Mouse (Mus musculus) midbrain, embryonic 16.5 days (tissue): ENCODE results near the gene Arhgap9. TPM values are rescaled to one million over a fixed set of nuclear protein-coding genes. Genes with fewer than 3 reads are reported as not detected.

Experiments
- ATAC-seq: fragments of 200-750 bp; cut with Nextera tagmentation; 2 replicates; pipeline ENCODE4 v1.8.0; 2017; ENCODE audit warnings: moderate TSS enrichment
- H3K27ac ChIP-seq: fragments of 300-500 bp; sonication (generic); 2 replicates; pipeline ENCODE4 v1.5.1; 2014; ENCODE audit warnings: mild to moderate bottlenecking, low read length, mixed read lengths
- H3K27me3 ChIP-seq: fragments of 300-500 bp; sonication (generic); 2 replicates; pipeline ENCODE4 v1.6.1; 2014; ENCODE audit warnings: low read depth, low read length, mixed read lengths; ENCODE audit not compliant: control insufficient read depth, insufficient read depth
- H3K36me3 ChIP-seq: fragments of 300-500 bp; sonication (generic); 2 replicates; pipeline ENCODE4 v1.6.1; 2014; ENCODE audit warnings: mild to moderate bottlenecking, low read length, moderate library complexity, mixed read lengths; ENCODE audit not compliant: control insufficient read depth, insufficient read depth
- H3K4me1 ChIP-seq: fragments of 300-500 bp; sonication (generic); 2 replicates; pipeline ENCODE4 v1.6.1; 2014; ENCODE audit warnings: mild to moderate bottlenecking, low read length, mixed read lengths; ENCODE audit not compliant: control insufficient read depth, insufficient read depth
- H3K4me2 ChIP-seq: fragments of 300-500 bp; sonication (generic); 2 replicates; pipeline ENCODE4 v1.6.1; 2014; ENCODE audit warnings: mild to moderate bottlenecking, low read length, mixed read lengths
- H3K4me3 ChIP-seq: fragments of 300-500 bp; sonication (generic); 2 replicates; pipeline ENCODE4 v1.5.1; 2014; ENCODE audit warnings: low read depth, mild to moderate bottlenecking, low read length, moderate library complexity, mixed read lengths
- H3K9ac ChIP-seq: fragments of 300-500 bp; sonication (generic); 2 replicates; pipeline ENCODE4 v1.6.1; 2014; ENCODE audit warnings: low read depth, low read length, mixed read lengths
- H3K9me3 ChIP-seq: fragments of 300-500 bp; sonication (generic); replicated peaks from 2 replicates; pipeline ENCODE4 v1.6.1; 2014; ENCODE audit warnings: mild to moderate bottlenecking, low read length, mixed read lengths; ENCODE audit not compliant: control insufficient read depth, poor library complexity, severe bottlenecking
- WGBS: fragments of 180-500 bp; shearing (Covaris S2); extraction: QIAGEN DNeasy Blood & Tissue Kit; methylation state at CpG from one replicate; pipeline ENCODE4 v1.1.7; 2014; 5-methylcytosine and 5-hydroxymethylcytosine counted together
- polyA plus RNA-seq: library from polyadenylated mRNA; unstranded; fragments of >200 nt; fragmentation: Nextera tagmentation; extraction: Ambion mirVana; gene quantifications from 2 replicates; pipeline ENCODE4 v1.2.1, GENCODE M21; 2015

The Arhgap9 gene
- polyA plus RNA-seq, 1 experiment from 2014 or later, result 0.75 TPM

DNA sequence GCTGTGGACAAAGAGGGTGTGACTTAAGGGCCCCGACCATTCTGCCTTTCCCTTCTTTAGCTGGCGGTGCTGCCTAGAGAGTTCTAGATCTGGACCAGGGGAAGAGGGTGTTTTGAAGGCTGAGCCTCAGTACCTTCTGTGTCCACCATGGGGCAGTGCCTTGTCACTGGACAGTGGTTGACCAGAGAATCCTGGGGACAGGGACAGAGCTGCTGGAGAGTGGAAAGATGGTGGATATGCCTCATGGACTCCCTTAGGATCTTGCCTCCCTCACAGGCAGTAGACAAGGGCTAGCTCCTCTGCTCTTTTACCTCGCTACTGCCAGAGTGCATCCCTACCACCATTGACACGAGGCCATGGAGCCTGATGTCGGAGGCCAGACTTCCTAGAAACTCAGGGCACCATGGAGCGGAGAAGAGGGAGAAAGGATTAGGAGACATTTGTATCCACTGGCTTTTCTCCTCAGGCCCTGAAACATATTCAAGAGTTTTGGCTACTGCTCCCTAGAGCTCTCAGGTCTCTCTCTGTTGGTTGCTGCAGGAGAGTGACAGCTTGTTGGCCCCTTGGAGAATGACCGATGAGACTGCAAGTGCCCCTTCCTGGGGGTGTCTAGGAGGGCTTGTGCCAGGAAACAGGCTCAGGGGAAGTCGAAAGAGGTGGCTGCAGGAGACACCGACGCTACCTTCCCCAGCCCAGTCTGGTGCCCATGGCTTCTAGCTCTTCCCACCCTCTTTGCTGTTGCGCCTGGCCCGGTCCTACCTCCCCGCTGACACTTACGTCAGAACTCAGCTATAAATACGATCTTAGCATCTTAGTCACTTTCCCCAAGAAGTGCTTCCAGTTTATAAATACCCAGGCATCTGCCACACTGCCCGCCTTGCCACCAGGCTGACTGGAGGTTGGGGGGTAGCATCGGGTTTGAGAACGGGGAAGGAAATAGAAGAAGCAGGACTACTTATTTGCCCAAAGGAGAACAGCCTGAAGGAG lies 32.4 kb downstream of the Arhgap9 start, which contains the start of gene Inhbe:
Gene Inhbe, minus strand, starts transcription at position 503 of the 987 bp plus-strand sequence.
- H3K4me2 ChIP-seq, result no peak within 1 kb of the TSS
- 88% methylated on average over 18 of the region's 18 CpGs for WGBS
- H3K27ac ChIP-seq, result no peak within 1 kb of the TSS
- H3K9ac ChIP-seq, result no peak within 1 kb of the TSS
- no peaks in the 10 kb centered on the region for H3K27me3 ChIP-seq
- no peaks in the 10 kb centered on the region for H3K9me3 ChIP-seq
- no peaks in the 10 kb centered on the region for H3K36me3 ChIP-seq
- no peak for ATAC-seq
- 0 out of 2 replicates have a peak, but pooled peaks cover 3% of the 10 kb centered on the region for H3K4me1 ChIP-seq
- no peak within 1 kb of the TSS for H3K4me3 ChIP-seq

DNA sequence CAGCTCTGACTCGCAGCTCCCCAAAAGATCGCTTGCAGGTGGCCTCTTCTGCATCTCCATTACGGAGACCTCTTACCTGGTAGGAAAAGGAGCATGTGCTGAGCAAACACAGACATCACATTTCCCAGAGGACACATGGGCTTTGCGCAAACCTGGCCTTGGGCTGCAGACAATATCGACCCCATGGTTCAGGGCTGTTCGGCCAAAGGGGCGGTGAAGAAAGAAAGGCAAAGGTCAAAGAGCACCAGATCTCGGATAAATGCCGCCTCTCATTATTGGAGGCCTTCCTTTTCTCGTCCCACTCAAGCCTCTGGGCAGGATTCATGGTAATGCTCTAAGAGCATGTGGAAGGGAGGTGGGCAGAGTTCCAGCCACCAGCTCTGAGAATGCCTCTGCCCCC lies 33.6 kb downstream of the Arhgap9 start:
- H3K9ac ChIP-seq, result no peak overlapping the region
- H3K4me2 ChIP-seq, result no peak overlapping the region
- H3K9me3 ChIP-seq, result no peaks in the 10 kb centered on the region
- H3K27me3 ChIP-seq, result no peaks in the 10 kb centered on the region
- 0 out of 2 replicates have a peak, but pooled peaks cover 3% of the 10 kb centered on the region for H3K4me1 ChIP-seq
- WGBS, result 52% methylated on average over 10 of the region's 10 CpGs
- no peak for ATAC-seq
- H3K4me3 ChIP-seq, result no peak overlapping the region
- no peaks in the 10 kb centered on the region for H3K36me3 ChIP-seq
- no peak overlapping the region for H3K27ac ChIP-seq

DNA sequence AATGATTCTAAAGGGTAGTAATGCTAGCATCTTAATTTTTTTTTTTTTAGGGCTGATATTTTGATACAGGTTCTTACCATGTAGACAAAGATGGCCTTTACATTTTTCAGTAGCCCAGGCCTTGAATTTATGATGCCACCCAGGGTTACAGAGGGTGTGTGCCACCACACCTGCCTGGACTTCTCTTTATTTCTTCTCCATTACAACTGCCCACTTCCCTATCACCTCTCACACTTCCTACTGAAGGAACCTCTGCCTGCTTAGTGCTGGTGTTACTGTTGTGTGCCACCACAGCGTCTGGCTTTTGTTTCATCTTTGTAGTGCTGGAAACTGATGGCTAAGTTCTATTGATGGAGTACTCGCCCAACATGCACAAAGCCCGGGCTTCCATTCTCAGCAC lies 39.0 kb downstream of the Arhgap9 start:
- Histone ChIP-seq H3K36me3 (no peaks in the 10 kb centered on the region), H3K9ac (no peak overlapping the region), H3K9me3 (no peaks in the 10 kb centered on the region), H3K4me1 (no peaks in the 10 kb centered on the region), H3K27ac (no peak overlapping the region), H3K27me3 (no peaks in the 10 kb centered on the region), H3K4me3 (no peak overlapping the region), H3K4me2 (no peak overlapping the region)
- ATAC-seq, result no peak
- 89% methylated on average over 3 of the region's 3 CpGs for WGBS

DNA sequence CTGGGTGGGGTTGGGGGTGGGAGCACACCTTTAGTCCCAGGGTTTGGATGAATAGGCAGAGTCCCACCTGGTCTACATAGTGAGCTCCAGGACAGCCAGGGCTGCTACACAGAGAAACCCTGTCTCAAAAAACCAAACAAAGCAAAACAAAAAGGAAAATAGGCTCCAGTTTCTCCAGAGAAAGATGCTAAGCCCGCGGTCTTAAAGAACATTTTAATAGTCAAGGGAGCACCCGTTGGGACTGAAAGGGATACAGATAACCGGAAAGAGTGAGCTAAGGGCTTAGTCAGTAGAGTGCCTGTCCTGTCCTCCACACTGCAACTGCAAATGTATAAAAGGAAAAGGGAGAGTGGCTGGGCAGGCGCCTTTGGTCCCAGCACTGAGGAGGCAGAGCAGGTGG lies 45.4 kb downstream of the Arhgap9 start:
- H3K36me3 ChIP-seq, result no peaks in the 10 kb centered on the region
- ATAC-seq, result no peak

DNA sequence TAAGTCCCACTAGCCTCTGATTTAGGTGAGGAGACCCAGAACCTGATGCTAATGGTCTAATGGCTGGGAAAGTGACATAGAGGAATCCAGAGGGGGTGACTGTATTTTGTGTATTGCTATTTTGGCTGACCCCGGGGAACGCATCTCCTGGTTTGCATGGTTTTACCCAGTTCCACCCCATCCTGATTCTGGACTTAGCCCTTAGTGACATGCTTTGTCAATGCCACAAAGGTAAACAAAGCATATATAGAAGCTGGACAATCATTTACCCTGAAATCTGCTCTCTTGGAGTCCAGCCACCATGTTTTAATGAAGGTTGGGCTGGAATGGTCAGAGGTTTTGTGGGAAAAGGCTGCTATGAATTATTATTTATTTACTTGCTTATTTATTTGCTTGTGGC lies 46.5 kb downstream of the Arhgap9 start:
- Histone ChIP-seq H3K9ac (no peak overlapping the region), H3K4me2 (no peak overlapping the region), H3K9me3 (no peaks in the 10 kb centered on the region), H3K4me3 (no peak overlapping the region), H3K4me1 (no peaks in the 10 kb centered on the region), H3K36me3 (no peaks in the 10 kb centered on the region), H3K27ac (no peak overlapping the region), H3K27me3 (no peaks in the 10 kb centered on the region)
- WGBS, result 64% methylated on average over 2 of the region's 2 CpGs
- ATAC-seq, result no peak

More for the DNA sequence above, 45.4 kb downstream of the Arhgap9 start:
- no peak overlapping the region for H3K4me3 ChIP-seq
- no peak overlapping the region for H3K4me2 ChIP-seq
- H3K4me1 ChIP-seq, result no peaks in the 10 kb centered on the region
- no peaks in the 10 kb centered on the region for H3K27me3 ChIP-seq
- no peak overlapping the region for H3K9ac ChIP-seq
- no peaks in the 10 kb centered on the region for H3K9me3 ChIP-seq
- 67% methylated on average over 5 of the region's 5 CpGs for WGBS
- H3K27ac ChIP-seq, result no peak overlapping the region

DNA sequence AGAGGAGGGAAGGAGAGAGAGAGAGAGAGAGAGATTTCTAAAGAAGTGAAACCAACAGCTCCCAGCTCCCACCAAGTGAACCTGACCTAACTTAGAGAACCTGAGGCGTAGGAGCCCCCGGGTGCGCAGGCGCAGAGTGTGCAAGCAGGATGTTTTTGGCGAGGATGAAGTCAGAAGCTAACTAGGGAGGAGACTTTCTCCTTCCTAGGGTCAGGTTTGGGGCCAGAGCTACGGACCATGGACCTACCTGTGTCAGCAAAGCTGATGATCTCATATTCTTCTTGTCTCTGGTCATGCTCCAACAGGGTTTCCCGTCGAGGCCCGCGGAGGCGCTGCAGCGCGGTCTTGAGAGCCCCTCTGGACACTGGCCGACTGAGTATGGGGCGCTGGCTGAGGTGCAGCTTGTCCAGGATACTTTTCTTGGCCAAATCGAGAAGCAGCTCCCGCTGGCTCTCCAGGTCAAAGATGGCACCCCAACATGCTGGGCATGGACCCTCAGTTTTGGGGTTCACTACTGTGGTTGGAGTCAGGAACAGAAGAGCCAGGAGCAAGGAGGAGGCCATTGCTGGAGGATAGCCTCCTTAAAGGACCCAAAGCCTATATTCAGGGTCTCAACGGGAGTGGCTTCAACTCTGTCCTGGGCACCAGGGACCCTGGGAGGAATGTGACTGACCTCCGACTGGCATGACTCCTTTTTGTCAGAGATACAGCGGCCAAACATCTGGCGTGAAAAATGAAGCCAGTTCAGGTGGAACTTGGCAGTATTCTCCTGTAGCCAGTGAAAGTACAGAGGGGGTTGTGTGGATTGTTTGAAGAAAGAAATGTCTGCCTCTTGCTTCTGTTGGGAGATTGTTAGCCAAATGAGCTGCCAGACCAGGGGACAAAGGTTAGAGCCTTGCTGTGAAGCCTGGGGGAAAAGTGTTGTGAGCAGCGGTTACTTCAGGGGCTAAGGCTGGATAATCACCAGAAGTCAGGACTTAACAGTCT lies 48.4 kb downstream of the Arhgap9 start, which contains the start of gene Inhbc:
Gene Inhbc, minus strand, starts transcription at position 598 of the 987 bp plus-strand sequence.
- no peak within 1 kb of the TSS for H3K9ac ChIP-seq
- H3K4me1 ChIP-seq, result no peaks in the 10 kb centered on the region
- no peak within 1 kb of the TSS for H3K4me2 ChIP-seq
- no peak within 1 kb of the TSS for H3K4me3 ChIP-seq
- 77% methylated on average over 22 of the region's 22 CpGs for WGBS
- H3K27ac ChIP-seq, result no peak within 1 kb of the TSS
- no peaks in the 10 kb centered on the region for H3K36me3 ChIP-seq
- no peaks in the 10 kb centered on the region for H3K9me3 ChIP-seq
- no peak for ATAC-seq
- H3K27me3 ChIP-seq, result no peaks in the 10 kb centered on the region

DNA sequence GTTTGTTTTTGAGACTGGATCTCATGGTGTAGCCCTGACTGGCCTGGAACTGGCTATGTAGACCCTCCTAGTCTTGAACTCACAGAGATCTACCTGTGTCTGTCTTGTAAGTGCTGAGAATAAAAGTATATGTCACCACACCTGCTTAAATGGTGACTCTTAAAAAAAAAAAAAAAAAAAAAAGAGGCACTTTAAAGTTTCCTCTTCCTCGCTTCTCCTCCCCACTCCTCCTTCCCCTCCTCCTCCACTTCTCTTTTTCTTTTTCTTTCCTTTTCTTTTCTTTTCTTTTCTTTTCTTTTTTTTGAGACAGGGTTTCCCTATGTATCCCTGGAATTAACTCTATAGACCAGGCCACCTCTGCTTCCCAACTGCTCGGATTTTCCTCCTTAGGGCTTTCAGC lies 49.3 kb downstream of the Arhgap9 start:
- H3K9me3 ChIP-seq, result no peaks in the 10 kb centered on the region
- no peak overlapping the region for H3K4me3 ChIP-seq
- WGBS, result 62% methylated on average over 2 of the region's 2 CpGs
- no peaks in the 10 kb centered on the region for H3K4me1 ChIP-seq
- H3K9ac ChIP-seq, result no peak overlapping the region
- no peaks in the 10 kb centered on the region for H3K36me3 ChIP-seq
- no peaks in the 10 kb centered on the region for H3K27me3 ChIP-seq
- no peak overlapping the region for H3K4me2 ChIP-seq
- no peak for ATAC-seq
- no peak overlapping the region for H3K27ac ChIP-seq

DNA sequence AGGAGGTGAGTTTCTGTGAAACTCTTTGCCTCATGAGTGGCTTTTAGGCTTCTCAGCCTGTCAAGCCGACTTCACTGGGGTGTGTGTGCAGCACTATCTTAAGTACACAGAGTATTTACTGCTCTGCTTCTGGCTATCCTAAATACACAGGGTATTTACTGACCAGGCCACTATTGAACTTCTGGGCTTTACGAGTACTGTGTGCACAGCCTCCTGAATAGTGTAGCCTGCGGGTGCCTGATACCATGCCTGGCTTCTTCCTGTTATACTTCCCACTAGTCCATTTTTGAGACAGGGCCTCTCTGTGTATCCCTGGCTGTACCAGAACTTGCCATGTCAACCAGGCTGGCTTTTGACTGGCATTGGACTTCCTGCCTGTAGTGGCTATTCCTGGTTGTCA lies 55.9 kb downstream of the Arhgap9 start:
- no peaks in the 10 kb centered on the region for H3K36me3 ChIP-seq
- H3K27ac ChIP-seq, result no peak overlapping the region
- H3K9ac ChIP-seq, result no peak overlapping the region
- H3K9me3 ChIP-seq, result no peaks in the 10 kb centered on the region
- no peak overlapping the region for H3K4me3 ChIP-seq
- peaks cover 8% of the 10 kb centered on the region for H3K4me1 ChIP-seq
- 71% methylated on average over 3 of the region's 3 CpGs for WGBS
- ATAC-seq, result no peak
- no peak overlapping the region for H3K4me2 ChIP-seq
- H3K27me3 ChIP-seq, result no peaks in the 10 kb centered on the region
